Mouse (Mus musculus) erythroblast, embryonic 14.5 days (primary cell): ENCODE measurements at regions not wholly inside any gene's neighbourhood (a gene's known extent, or its start where the extent isn't known, plus 50 kb on each side); places are given as distances from the start of the nearest gene placed in this dataset.

Experiments
- GATA1 ChIP-seq: IDR thresholded peaks from 2 replicates; pipeline ENCODE4 v1.6.1; 2012; ENCODE audit warnings: low read length, inconsistent platforms, mixed read lengths
- TAL1 ChIP-seq: IDR thresholded peaks from 3 replicates; pipeline ENCODE4 v1.6.1; 2012; ENCODE audit warnings: low read length, inconsistent platforms, mixed read lengths

DNA sequence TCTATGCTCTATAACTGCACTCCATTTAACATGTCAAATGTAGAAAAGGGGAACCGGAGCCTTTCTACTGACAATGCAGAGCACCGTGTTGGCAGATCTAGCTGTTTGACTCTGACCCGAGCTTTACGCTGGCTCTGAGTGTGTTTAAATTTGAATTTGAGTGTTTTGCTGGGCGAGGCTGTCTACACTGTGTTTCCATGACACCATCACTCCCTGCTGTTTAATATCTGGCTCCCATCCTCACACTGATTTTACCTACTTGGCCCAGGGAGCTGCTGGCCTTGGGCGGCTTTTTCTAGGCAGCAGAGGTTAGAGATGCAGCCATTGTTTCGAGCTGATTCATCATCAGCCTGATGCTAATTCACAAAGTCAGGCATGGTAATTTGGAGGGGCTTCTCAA is 100.7 kb upstream of the Serp2 start:
- TF ChIP-seq GATA1 (no peak), TAL1 (no peak)
